Mouse (Mus musculus) stomach, postnatal 0 days (tissue): ENCODE results near the gene Ccm2.

Experiments used
- CTCF ChIP-seq: IDR thresholded peaks from 2 replicates; pipeline ENCODE4 v1.5.1; 2016; ENCODE audit warnings: antibody characterized with exemption, low read depth, mild to moderate bottlenecking, moderate library complexity
- EP300 ChIP-seq: optimal IDR thresholded peaks from 2 replicates; pipeline ENCODE3; 2016; ENCODE audit warnings: antibody characterized with exemption

DNA sequence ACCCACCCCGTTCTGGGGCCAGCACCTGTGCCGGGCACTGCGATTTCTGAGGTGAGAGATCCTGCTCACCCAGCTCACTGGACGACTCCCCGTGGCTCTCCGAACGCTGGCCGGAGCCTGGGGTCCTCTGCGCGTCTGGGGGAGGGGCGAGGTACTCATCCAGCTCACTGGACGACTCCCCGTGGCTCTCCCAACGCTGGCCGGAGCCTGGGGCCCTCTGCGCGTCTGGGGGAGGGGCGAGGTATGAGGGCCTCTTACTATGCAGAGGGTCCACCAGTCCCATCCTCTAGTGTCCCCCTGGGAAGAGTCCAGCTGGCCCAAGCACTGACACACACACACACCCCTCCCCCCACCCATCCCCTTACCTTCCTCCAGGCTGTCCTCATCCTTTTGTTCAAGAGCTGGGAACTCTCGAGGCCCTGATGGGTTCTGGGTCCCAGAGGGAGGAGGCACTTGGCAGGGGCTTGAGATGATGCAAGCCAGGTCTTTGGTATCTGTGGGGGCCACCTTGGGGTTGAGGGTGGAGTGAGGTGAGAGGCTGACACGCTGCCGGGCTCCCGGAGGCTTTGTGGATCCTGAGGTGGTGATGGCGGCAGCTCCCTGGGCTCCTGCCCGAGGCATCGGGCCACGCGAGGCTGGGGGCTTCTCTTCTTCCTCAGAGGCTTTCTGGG lies 52.5 kb downstream of the Ccm2 start:
- TF ChIP-seq EP300 = no peak
- no peak for TF ChIP-seq CTCF
